Comparison of ENCODE assay signal across 24 mouse cellular contexts in genomic region chr7:84348145-84348911, GRCm38 (mm10).
"Had no signal": no experiment of that assay in that cellular context is flagged by ENCODE, and none has a peak within 500 bp of the region (broad histone marks: within the 10 kb centered on the region; RNA-seq: fewer than 3 reads in every experiment).

No protein-coding gene starts in this region.

- H3K9ac ChIP-seq: heart, embryonic 12.5 days; hindbrain, embryonic 15.5 days; intestine, embryonic 15.5 days; limb, embryonic 12.5 days; liver, embryonic 13.5 days; liver, embryonic 15.5 days had no signal

- H3K27me3 ChIP-seq: heart, embryonic 12.5 days; hindbrain, embryonic 15.5 days; intestine, embryonic 15.5 days; limb, embryonic 12.5 days; liver, embryonic 13.5 days; liver, embryonic 15.5 days had no signal

- H3K4me2 ChIP-seq: heart, embryonic 12.5 days; hindbrain, embryonic 15.5 days; intestine, embryonic 15.5 days; limb, embryonic 12.5 days; liver, embryonic 11.5 days; liver, embryonic 13.5 days; liver, embryonic 15.5 days had no signal

- H3K4me1 ChIP-seq: intestine, embryonic 15.5 days; limb, embryonic 10.5 days; limb, embryonic 12.5 days; liver, embryonic 13.5 days; liver, embryonic 15.5 days had no signal

- H3K4me3 ChIP-seq: gastrocnemius, adult 2 months; heart, embryonic 10.5 days; heart, embryonic 12.5 days; hindbrain, embryonic 15.5 days; intestine, embryonic 15.5 days; left cerebral cortex, adult 2 months; limb, embryonic 10.5 days; limb, embryonic 12.5 days; liver, embryonic 13.5 days; liver, embryonic 15.5 days had no signal

- DNase-seq: gastrocnemius, adult 2 months; gastrocnemius, postnatal 10 days; gastrocnemius, postnatal 25 days; heart, adult 18-20 months; heart, postnatal 10 days; heart, postnatal 4 days; kidney, adult 18-20 months; kidney, adult 8-10 months; kidney, postnatal 10 days; kidney, postnatal 25 days; kidney, postnatal 4 days; liver; liver, embryonic 13.5 days had no signal

- ATAC-seq: inflammation-experienced regulatory T-cells, adult 6 months; intestine, embryonic 15.5 days; intestine, postnatal 0 days had no signal

- H3K36me3 ChIP-seq: heart, embryonic 12.5 days; intestine, embryonic 15.5 days; liver, embryonic 13.5 days; liver, embryonic 15.5 days had no signal

- H3K27ac ChIP-seq: gastrocnemius, adult 2 months; heart, embryonic 10.5 days; hindbrain, embryonic 15.5 days; intestine, embryonic 15.5 days; left cerebral cortex, adult 2 months; limb, embryonic 10.5 days; limb, embryonic 12.5 days; liver, embryonic 13.5 days; liver, embryonic 15.5 days had no signal

- H3K9me3 ChIP-seq: heart, embryonic 10.5 days; heart, embryonic 12.5 days; hindbrain, embryonic 15.5 days; intestine, embryonic 15.5 days; limb, embryonic 10.5 days; liver, embryonic 13.5 days; liver, embryonic 15.5 days had no signal
